Mouse (Mus musculus): ENCODE measurements around the gene Dnah3. TPM values are rescaled to one million over a fixed set of nuclear protein-coding genes. Genes with fewer than 3 reads are reported as not detected.

Gene Dnah3
- polyA plus RNA-seq, 1 experiment = not detected

GRCm38 (mm10) chr7:119895639-119896512 is 199.2 kb downstream of the Dnah3 start, which contains the start of the genes Lyrm1 and Dcun1d3:
Lyrm1 (plus strand) TSS chr7:119895861.
Dcun1d3 (minus strand) TSS chr7:119896298.
- no peaks in the 10 kb centered on the region; the same call in 1 of the 2 replicates for H3K4me1 ChIP-seq (ENCODE audit: control insufficient read depth, insufficient read depth, low read length)
- H3K27ac ChIP-seq (ENCODE audit: control insufficient read depth, insufficient read depth, low read depth, low read length, poor library complexity) = peak within 1 kb of the TSS; percentile 69
- H3K4me3 ChIP-seq (replicated peaks; ENCODE audit: control insufficient read depth, low read depth, low read length) = peak within 1 kb of the TSS; percentile 74
- TF ChIP-seq POLR2A (IDR thresholded peaks at IDR 0.05; ENCODE audit: borderline replicate concordance, control insufficient read depth, low read depth, low read length) = peak; percentile 57; the same call in 1 of the 2 replicates
- TF ChIP-seq CTCF (IDR thresholded peaks at IDR 0.05; ENCODE audit: control insufficient read depth, insufficient read depth, low read length) = no peak
- WGBS = under 1% methylated on average over 63 of the region's 63 CpGs

GRCm38 (mm10) chr7:119894818-119895544 is 200.1 kb downstream of the Dnah3 start:
- WGBS = 1% methylated on average over 14 of the region's 15 CpGs
- no peak for TF ChIP-seq CTCF (IDR thresholded peaks at IDR 0.05; ENCODE audit: control insufficient read depth, insufficient read depth, low read length)
- TF ChIP-seq POLR2A (IDR thresholded peaks at IDR 0.05; ENCODE audit: borderline replicate concordance, control insufficient read depth, low read depth, low read length) = no peak
- Histone ChIP-seq H3K4me1 (ENCODE audit: control insufficient read depth, insufficient read depth, low read length) (no peaks in the 10 kb centered on the region; the same call in 1 of the 2 replicates), H3K4me3 (replicated peaks; ENCODE audit: control insufficient read depth, low read depth, low read length) (peak overlapping the region; percentile 74), H3K27ac (ENCODE audit: control insufficient read depth, insufficient read depth, low read depth, low read length, poor library complexity) (peak overlapping the region; percentile 22; the same call in 1 of the 2 replicates)

GRCm38 (mm10) chr7:119892742-119893141 is 202.3 kb downstream of the Dnah3 start:
- WGBS = 77% methylated on average over 4 of the region's 4 CpGs
- no peak overlapping the region for H3K27ac ChIP-seq (ENCODE audit: control insufficient read depth, insufficient read depth, low read depth, low read length, poor library complexity)
- no peak for TF ChIP-seq CTCF (IDR thresholded peaks at IDR 0.05; ENCODE audit: control insufficient read depth, insufficient read depth, low read length)
- no peak for TF ChIP-seq POLR2A (IDR thresholded peaks at IDR 0.05; ENCODE audit: borderline replicate concordance, control insufficient read depth, low read depth, low read length)
- H3K4me1 ChIP-seq (ENCODE audit: control insufficient read depth, insufficient read depth, low read length) = no peaks in the 10 kb centered on the region; the same call in 1 of the 2 replicates
- H3K4me3 ChIP-seq (replicated peaks; ENCODE audit: control insufficient read depth, low read depth, low read length) = no peak overlapping the region

- no peak for TF ChIP-seq POLR2A (IDR thresholded peaks at IDR 0.05; ENCODE audit: borderline replicate concordance, control insufficient read depth, low read depth, low read length)
- TF ChIP-seq CTCF (IDR thresholded peaks at IDR 0.05; ENCODE audit: control insufficient read depth, insufficient read depth, low read length) = no peak
- 92% methylated on average over 1 of the region's 1 CpGs for WGBS
- Histone ChIP-seq H3K27ac (ENCODE audit: control insufficient read depth, insufficient read depth, low read depth, low read length, poor library complexity) (no peak overlapping the region), H3K4me3 (replicated peaks; ENCODE audit: control insufficient read depth, low read depth, low read length) (no peak overlapping the region), H3K4me1 (ENCODE audit: control insufficient read depth, insufficient read depth, low read length) (no peaks in the 10 kb centered on the region; the same call in 1 of the 2 replicates)
Measured at GRCm38 (mm10) chr7:119892198-119892597, 202.9 kb downstream of the Dnah3 start.

GRCm38 (mm10) chr7:119887887-119888286 is 207.2 kb downstream of the Dnah3 start:
- WGBS = 79% methylated on average over 4 of the region's 4 CpGs
- H3K4me1 ChIP-seq (ENCODE audit: control insufficient read depth, insufficient read depth, low read length) = no peaks in the 10 kb centered on the region
- no peak overlapping the region for H3K4me3 ChIP-seq (replicated peaks; ENCODE audit: control insufficient read depth, low read depth, low read length)
- H3K27ac ChIP-seq (ENCODE audit: control insufficient read depth, insufficient read depth, low read depth, low read length, poor library complexity) = no peak overlapping the region
- TF ChIP-seq POLR2A (IDR thresholded peaks at IDR 0.05; ENCODE audit: borderline replicate concordance, control insufficient read depth, low read depth, low read length) (no peak), CTCF (IDR thresholded peaks at IDR 0.05; ENCODE audit: control insufficient read depth, insufficient read depth, low read length) (no peak)

- 78% methylated on average over 2 of the region's 2 CpGs for WGBS
- no peaks in the 10 kb centered on the region; the same call in 1 of the 2 replicates for H3K4me1 ChIP-seq (ENCODE audit: control insufficient read depth, insufficient read depth, low read length)
- no peak overlapping the region for H3K27ac ChIP-seq (ENCODE audit: control insufficient read depth, insufficient read depth, low read depth, low read length, poor library complexity)
- no peak overlapping the region for H3K4me3 ChIP-seq (replicated peaks; ENCODE audit: control insufficient read depth, low read depth, low read length)
- TF ChIP-seq POLR2A (IDR thresholded peaks at IDR 0.05; ENCODE audit: borderline replicate concordance, control insufficient read depth, low read depth, low read length) (no peak), CTCF (IDR thresholded peaks at IDR 0.05; ENCODE audit: control insufficient read depth, insufficient read depth, low read length) (no peak)
Measured at GRCm38 (mm10) chr7:119881229-119881628, 213.9 kb downstream of the Dnah3 start.

- TF ChIP-seq CTCF (IDR thresholded peaks at IDR 0.05; ENCODE audit: control insufficient read depth, insufficient read depth, low read length) (no peak), POLR2A (IDR thresholded peaks at IDR 0.05; ENCODE audit: borderline replicate concordance, control insufficient read depth, low read depth, low read length) (no peak)
- H3K4me3 ChIP-seq (replicated peaks; ENCODE audit: control insufficient read depth, low read depth, low read length) = no peak overlapping the region
- 53% methylated on average over 5 of the region's 5 CpGs for WGBS
- no peak overlapping the region for H3K27ac ChIP-seq (ENCODE audit: control insufficient read depth, insufficient read depth, low read depth, low read length, poor library complexity)
- H3K4me1 ChIP-seq (ENCODE audit: control insufficient read depth, insufficient read depth, low read length) = no peaks in the 10 kb centered on the region; the same call in 1 of the 2 replicates
Measured at GRCm38 (mm10) chr7:119880345-119880744, 214.7 kb downstream of the Dnah3 start.

- TF ChIP-seq POLR2A (IDR thresholded peaks at IDR 0.05; ENCODE audit: borderline replicate concordance, control insufficient read depth, low read depth, low read length) (no peak), CTCF (IDR thresholded peaks at IDR 0.05; ENCODE audit: control insufficient read depth, insufficient read depth, low read length) (no peak)
- H3K27ac ChIP-seq (ENCODE audit: control insufficient read depth, insufficient read depth, low read depth, low read length, poor library complexity) = peak overlapping the region; percentile 40; the same call in 1 of the 2 replicates
- WGBS = 52% methylated on average over 4 of the region's 4 CpGs
- no peaks in the 10 kb centered on the region; the same call in 1 of the 2 replicates for H3K4me1 ChIP-seq (ENCODE audit: control insufficient read depth, insufficient read depth, low read length)
- H3K4me3 ChIP-seq (replicated peaks; ENCODE audit: control insufficient read depth, low read depth, low read length) = no peak overlapping the region
Measured at GRCm38 (mm10) chr7:119879171-119879570, 215.9 kb downstream of the Dnah3 start.
